ENCODE assay signal across 8 mouse cellular contexts in genomic region chr4:9125236-9125963, GRCm38 (mm10).
DNase-seq lines count a peak whose midpoint lies in the region; ATAC-seq and TF ChIP-seq lines count a peak whose summit lies in the region.

No protein-coding gene starts in this region.

- WGBS in kidney, embryonic 16.5 days = 56% methylated on average over 11 of the region's 11 CpGs
- 50% methylated on average over 11 of the region's 11 CpGs for WGBS in kidney, embryonic 15.5 days
- WGBS in hindbrain, postnatal 0 days = 39% methylated on average over 11 of the region's 11 CpGs
- WGBS in neural tube, embryonic 14.5 days = 50% methylated on average over 11 of the region's 11 CpGs

- H3K27ac ChIP-seq in kidney, embryonic 16.5 days (ENCODE audit: low read length) = no peak overlapping the region
- no peak overlapping the region for H3K27ac ChIP-seq in kidney, embryonic 15.5 days
- H3K27ac ChIP-seq in ES-Bruce4 (ENCODE audit: insufficient read depth, low read length) = no peak overlapping the region
- H3K27ac ChIP-seq in cortical plate, adult 2 months (ENCODE audit: insufficient read depth, low read length) = no peak overlapping the region
- H3K27ac ChIP-seq in hindbrain, postnatal 0 days = no peak overlapping the region
- H3K27ac ChIP-seq in neural tube, embryonic 14.5 days (ENCODE audit: low read depth, low read length) = no peak overlapping the region

- ATAC-seq in kidney, embryonic 16.5 days (ENCODE audit: low FRiP score, low TSS enrichment) = 0 out of 2 replicates have a peak, but pooled peaks have one; percentile 46
- no peak for ATAC-seq in kidney, embryonic 15.5 days (replicated peaks; ENCODE audit: low FRiP score)
- ATAC-seq in hindbrain, postnatal 0 days = peak; percentile 82
- ATAC-seq in neural tube, embryonic 14.5 days (ENCODE audit: low read depth) = peak; percentile 60; the same call in 1 of the 2 replicates

- no peak overlapping the region for H3K4me2 ChIP-seq in kidney, embryonic 16.5 days (replicated peaks; ENCODE audit: low read depth, low read length)
- no peak overlapping the region for H3K4me2 ChIP-seq in kidney, embryonic 15.5 days
- no peak overlapping the region for H3K4me2 ChIP-seq in hindbrain, postnatal 0 days (ENCODE audit: low read depth, low read length)
- no peak overlapping the region for H3K4me2 ChIP-seq in neural tube, embryonic 14.5 days (ENCODE audit: low read depth, low read length)

- H3K4me1 ChIP-seq in kidney, embryonic 16.5 days (ENCODE audit: insufficient read depth, low read length) = 0 out of 2 replicates have a peak, but pooled peaks cover 2% of the 10 kb centered on the region
- peaks cover 4% of the 10 kb centered on the region; the same call in 1 of the 2 replicates for H3K4me1 ChIP-seq in kidney, embryonic 15.5 days
- no peaks in the 10 kb centered on the region for H3K4me1 ChIP-seq in ES-Bruce4 (ENCODE audit: control insufficient read depth, insufficient read depth, low read length)
- H3K4me1 ChIP-seq in cortical plate, adult 2 months (ENCODE audit: control insufficient read depth, insufficient read depth, low read length) = no peaks in the 10 kb centered on the region
- no peaks in the 10 kb centered on the region for H3K4me1 ChIP-seq in hindbrain, postnatal 0 days (ENCODE audit: insufficient read depth, low read length)
- no peaks in the 10 kb centered on the region for H3K4me1 ChIP-seq in neural tube, embryonic 14.5 days (ENCODE audit: control insufficient read depth, insufficient read depth, low read length)

- no peak overlapping the region for H3K9ac ChIP-seq in kidney, embryonic 16.5 days (replicated peaks; ENCODE audit: low read length)
- H3K9ac ChIP-seq in kidney, embryonic 15.5 days = no peak overlapping the region
- no peak overlapping the region for H3K9ac ChIP-seq in ES-Bruce4 (ENCODE audit: low read depth, poor library complexity, severe bottlenecking)
- H3K9ac ChIP-seq in hindbrain, postnatal 0 days (replicated peaks; ENCODE audit: low read length) = no peak overlapping the region
- H3K9ac ChIP-seq in neural tube, embryonic 14.5 days (replicated peaks; ENCODE audit: low read depth, low read length) = no peak overlapping the region

- DNase-seq in hindbrain, postnatal 0 days (ENCODE audit: low spot score) = peak; percentile 60
- no peak for DNase-seq in ovary, adult 18-20 months (ENCODE audit: low spot score)
- no peak for DNase-seq in heart, postnatal 36 days

- peak; percentile 76 for TF ChIP-seq CTCF in ES-Bruce4 (IDR thresholded peaks at IDR 0.05; ENCODE audit: low read depth, low read length)
- peak; percentile 66 for TF ChIP-seq CTCF in cortical plate, adult 2 months (IDR thresholded peaks at IDR 0.05; ENCODE audit: extremely low read depth, insufficient read depth, low read length)
- peak; percentile 77 for TF ChIP-seq CTCF in hindbrain, postnatal 0 days (IDR thresholded peaks at IDR 0.05; ENCODE audit: low read depth)

- intact Hi-C loops in heart, postnatal 36 days (cut with DNase I) = no loop called here

- no peak for TF ChIP-seq POLR2A in ES-Bruce4 (IDR thresholded peaks at IDR 0.05; ENCODE audit: insufficient read depth, low read length)
- TF ChIP-seq POLR2A in cortical plate, adult 2 months (IDR thresholded peaks at IDR 0.05; ENCODE audit: extremely low read depth, insufficient read depth, low read length) = no peak

- H3K9me3 ChIP-seq in kidney, embryonic 16.5 days (ENCODE audit: low read length) = no peaks in the 10 kb centered on the region
- H3K9me3 ChIP-seq in kidney, embryonic 15.5 days (replicated peaks) = no peaks in the 10 kb centered on the region
- H3K9me3 ChIP-seq in ES-Bruce4 (replicated peaks; ENCODE audit: control insufficient read depth, insufficient read depth, low read length, poor library complexity, severe bottlenecking) = no peaks in the 10 kb centered on the region
- no peaks in the 10 kb centered on the region for H3K9me3 ChIP-seq in hindbrain, postnatal 0 days (ENCODE audit: low read length)
- no peaks in the 10 kb centered on the region for H3K9me3 ChIP-seq in neural tube, embryonic 14.5 days (ENCODE audit: control insufficient read depth, low read length)

- H3K27me3 ChIP-seq in kidney, embryonic 16.5 days (ENCODE audit: insufficient read depth, low read length) = no peaks in the 10 kb centered on the region
- H3K27me3 ChIP-seq in kidney, embryonic 15.5 days = no peaks in the 10 kb centered on the region
- no peaks in the 10 kb centered on the region for H3K27me3 ChIP-seq in ES-Bruce4 (ENCODE audit: control insufficient read depth, insufficient read depth, low read length, poor library complexity, severe bottlenecking)
- H3K27me3 ChIP-seq in hindbrain, postnatal 0 days (ENCODE audit: insufficient read depth, low read length) = no peaks in the 10 kb centered on the region
- H3K27me3 ChIP-seq in neural tube, embryonic 14.5 days (ENCODE audit: control insufficient read depth, insufficient read depth, low read length) = no peaks in the 10 kb centered on the region

- no peak for TF ChIP-seq EP300 in ES-Bruce4 (IDR thresholded peaks at IDR 0.05; ENCODE audit: insufficient read depth, low read depth, low read length)

- H3K36me3 ChIP-seq in kidney, embryonic 16.5 days (ENCODE audit: insufficient read depth, low read length) = no peaks in the 10 kb centered on the region
- H3K36me3 ChIP-seq in kidney, embryonic 15.5 days = no peaks in the 10 kb centered on the region
- H3K36me3 ChIP-seq in ES-Bruce4 (ENCODE audit: control insufficient read depth, insufficient read depth, low read length, poor library complexity, severe bottlenecking) = no peaks in the 10 kb centered on the region
- no peaks in the 10 kb centered on the region for H3K36me3 ChIP-seq in hindbrain, postnatal 0 days (ENCODE audit: insufficient read depth, low read length)
- H3K36me3 ChIP-seq in neural tube, embryonic 14.5 days (ENCODE audit: control insufficient read depth, insufficient read depth, low read length) = no peaks in the 10 kb centered on the region

- no peak overlapping the region for H3K4me3 ChIP-seq in kidney, embryonic 16.5 days (ENCODE audit: low read length)
- no peak overlapping the region for H3K4me3 ChIP-seq in kidney, embryonic 15.5 days (replicated peaks)
- H3K4me3 ChIP-seq in ES-Bruce4 (ENCODE audit: low read depth, low read length) = no peak overlapping the region
- H3K4me3 ChIP-seq in cortical plate, adult 2 months (ENCODE audit: insufficient read depth, low read length) = no peak overlapping the region
- no peak overlapping the region for H3K4me3 ChIP-seq in hindbrain, postnatal 0 days (ENCODE audit: low read length)
- H3K4me3 ChIP-seq in neural tube, embryonic 14.5 days (ENCODE audit: low read depth, low read length) = no peak overlapping the region
